Comparison of ENCODE assay signal across 8 mouse cellular contexts in genomic region chr9:48447783-48448209, GRCm38 (mm10). TPM values are rescaled to one million over a fixed set of nuclear protein-coding genes. Genes with fewer than 3 reads are reported as not detected.
DNase-seq lines count a peak whose midpoint lies in the region; ATAC-seq and TF ChIP-seq lines count a peak whose summit lies in the region.

No protein-coding gene starts in this region.

- 36% methylated on average over 5 of the region's 5 CpGs for WGBS in forebrain, embryonic 14.5 days
- WGBS in forebrain, embryonic 12.5 days = 39% methylated on average over 5 of the region's 5 CpGs
- 45% methylated on average over 5 of the region's 5 CpGs for WGBS in embryonic facial prominence, embryonic 10.5 days

- no peak overlapping the region for H3K27ac ChIP-seq in forebrain, embryonic 14.5 days (ENCODE audit: low read depth, low read length)
- H3K27ac ChIP-seq in forebrain, embryonic 12.5 days = no peak overlapping the region
- H3K27ac ChIP-seq in testis, adult 2 months (ENCODE audit: control insufficient read depth, insufficient read depth, low read depth, low read length) = no peak overlapping the region
- H3K27ac ChIP-seq in embryonic facial prominence, embryonic 10.5 days (replicated peaks) = no peak overlapping the region

- no peaks in the 10 kb centered on the region for H3K4me1 ChIP-seq in forebrain, embryonic 14.5 days (ENCODE audit: control insufficient read depth, insufficient read depth, low read length)
- no peaks in the 10 kb centered on the region for H3K4me1 ChIP-seq in forebrain, embryonic 12.5 days
- H3K4me1 ChIP-seq in testis, adult 2 months (ENCODE audit: control insufficient read depth, insufficient read depth, low read length) = no peaks in the 10 kb centered on the region
- no peaks in the 10 kb centered on the region for H3K4me1 ChIP-seq in embryonic facial prominence, embryonic 10.5 days

- peak; percentile 68 for DNase-seq in forebrain, embryonic 14.5 days (ENCODE audit: low spot score)
- no peak for DNase-seq in testis, postnatal 14 days (ENCODE audit: low spot score)
- peak; percentile 25 for DNase-seq in embryonic facial prominence, embryonic 10.5 days (ENCODE audit: low spot score)
- peak; percentile 26 for DNase-seq in lung, postnatal 25 days (ENCODE audit: low spot score)
- DNase-seq in right cerebral cortex, adult 18-20 months = no peak
- no peak for DNase-seq in urinary bladder, postnatal 36 days (ENCODE audit: low spot score in 2 of 2)

- H3K9ac ChIP-seq in forebrain, embryonic 14.5 days (ENCODE audit: low read length) = no peak overlapping the region
- H3K9ac ChIP-seq in forebrain, embryonic 12.5 days = no peak overlapping the region

- no peaks in the 10 kb centered on the region for H3K27me3 ChIP-seq in forebrain, embryonic 14.5 days (replicated peaks; ENCODE audit: control insufficient read depth, insufficient read depth, low read length)
- no peaks in the 10 kb centered on the region for H3K27me3 ChIP-seq in forebrain, embryonic 12.5 days
- H3K27me3 ChIP-seq in testis, adult 2 months (ENCODE audit: control insufficient read depth, insufficient read depth, low read length) = no peaks in the 10 kb centered on the region
- H3K27me3 ChIP-seq in embryonic facial prominence, embryonic 10.5 days (replicated peaks; ENCODE audit: low read depth, poor library complexity, severe bottlenecking) = no peaks in the 10 kb centered on the region

- no peaks in the 10 kb centered on the region for H3K36me3 ChIP-seq in forebrain, embryonic 14.5 days (ENCODE audit: control insufficient read depth, insufficient read depth, low read length)
- no peaks in the 10 kb centered on the region for H3K36me3 ChIP-seq in forebrain, embryonic 12.5 days (replicated peaks)
- H3K36me3 ChIP-seq in testis, adult 2 months (ENCODE audit: control insufficient read depth, insufficient read depth, low read length) = no peaks in the 10 kb centered on the region
- H3K36me3 ChIP-seq in embryonic facial prominence, embryonic 10.5 days (replicated peaks) = no peaks in the 10 kb centered on the region

- TF ChIP-seq POLR2A in testis, adult 2 months (IDR thresholded peaks at IDR 0.05; ENCODE audit: control insufficient read depth, low read depth, low read length) = no peak

- H3K9me3 ChIP-seq in forebrain, embryonic 14.5 days (replicated peaks; ENCODE audit: control insufficient read depth, low read length) = no peaks in the 10 kb centered on the region
- no peaks in the 10 kb centered on the region for H3K9me3 ChIP-seq in forebrain, embryonic 12.5 days
- H3K9me3 ChIP-seq in embryonic facial prominence, embryonic 10.5 days = no peaks in the 10 kb centered on the region

- H3K4me3 ChIP-seq in forebrain, embryonic 14.5 days (ENCODE audit: low read depth, low read length) = no peak overlapping the region
- H3K4me3 ChIP-seq in forebrain, embryonic 12.5 days (replicated peaks) = no peak overlapping the region
- H3K4me3 ChIP-seq in testis, adult 2 months (ENCODE audit: control insufficient read depth, low read depth, low read length) = peak overlapping the region; percentile 16; the same call in 1 of the 2 replicates
- H3K4me3 ChIP-seq in embryonic facial prominence, embryonic 10.5 days = no peak overlapping the region

- ATAC-seq in forebrain, embryonic 14.5 days = no peak
- no peak for ATAC-seq in forebrain, embryonic 12.5 days (ENCODE audit: low FRiP score)

- no peak for TF ChIP-seq CTCF in testis, adult 2 months (IDR thresholded peaks at IDR 0.05; ENCODE audit: control insufficient read depth, insufficient read depth, insufficient replicate concordance, low read depth, low read length)

- no peak overlapping the region for H3K4me2 ChIP-seq in forebrain, embryonic 14.5 days (ENCODE audit: low read length)
- H3K4me2 ChIP-seq in forebrain, embryonic 12.5 days = no peak overlapping the region

RNA-seq across cellular contexts. Expression of gene Rexo2, which starts 32.6 kb away (rescaled TPM):
- polyA plus RNA-seq in forebrain, embryonic 14.5 days (2014; fragmentation: Nextera tagmentation; extraction: Ambion mirVana) = 87.6 and 96.1 TPM in 2 replicates
- polyA plus RNA-seq in forebrain, embryonic 12.5 days (2016; fragmentation: Nextera tagmentation; extraction: Ambion mirVana) = 95.8 and 107 TPM in 2 replicates
- polyA plus RNA-seq in testis, adult 2 months (2012; rRNA removed) = 45.6 and 50.7 TPM in 2 replicates
- 109 and 110 TPM in 2 replicates for polyA plus RNA-seq in embryonic facial prominence, embryonic 10.5 days (2016; fragmentation: Nextera tagmentation; extraction: Ambion mirVana)

RNA-seq across cellular contexts. Expression of gene Rbm7, which starts 47.3 kb away (rescaled TPM):
- 107 and 111 TPM in 2 replicates for polyA plus RNA-seq in forebrain, embryonic 14.5 days (2014; fragmentation: Nextera tagmentation; extraction: Ambion mirVana)
- polyA plus RNA-seq in forebrain, embryonic 12.5 days (2016; fragmentation: Nextera tagmentation; extraction: Ambion mirVana) = 109 and 111 TPM in 2 replicates
- 47.0 and 50.4 TPM in 2 replicates for polyA plus RNA-seq in testis, adult 2 months (2012; rRNA removed)
- 115 and 118 TPM in 2 replicates for polyA plus RNA-seq in embryonic facial prominence, embryonic 10.5 days (2016; fragmentation: Nextera tagmentation; extraction: Ambion mirVana)

RNA-seq across cellular contexts. Expression of gene Gm5617, which starts 47.4 kb away (rescaled TPM):
- 24.5 and 37.3 TPM in 2 replicates for polyA plus RNA-seq in forebrain, embryonic 14.5 days (2014; fragmentation: Nextera tagmentation; extraction: Ambion mirVana)
- 37.0 and 39.1 TPM in 2 replicates for polyA plus RNA-seq in forebrain, embryonic 12.5 days (2016; fragmentation: Nextera tagmentation; extraction: Ambion mirVana)
- polyA plus RNA-seq in testis, adult 2 months (2012; rRNA removed) = 2,840 and 3,410 TPM in 2 replicates
- 26.8 and 27.9 TPM in 2 replicates for polyA plus RNA-seq in embryonic facial prominence, embryonic 10.5 days (2016; fragmentation: Nextera tagmentation; extraction: Ambion mirVana)

Comparison
In these comparisons a context has a peak if more than half of its experiments do, and no peak if none do; other contexts are left out.
1. DNase-seq: peak in forebrain, embryonic 14.5 days (single experiment), embryonic facial prominence, embryonic 10.5 days (single experiment) and lung, postnatal 25 days (single experiment); none in testis, postnatal 14 days (single experiment), right cerebral cortex, adult 18-20 months (single experiment) and urinary bladder, postnatal 36 days (0 of 2).
2. RNA of gene Gm5617, which starts 47.4 kb away (polyA plus RNA-seq): 2,840 to 3,410 TPM in testis, adult 2 months; 24.5 to 37.3 TPM in forebrain, embryonic 14.5 days, 37.0 to 39.1 TPM in forebrain, embryonic 12.5 days and 26.8 to 27.9 TPM in embryonic facial prominence, embryonic 10.5 days; every median in the first group is over 10 times any median in the second.